ENCODE assay signal across 33 mouse cellular contexts in the genomic region with DNA sequence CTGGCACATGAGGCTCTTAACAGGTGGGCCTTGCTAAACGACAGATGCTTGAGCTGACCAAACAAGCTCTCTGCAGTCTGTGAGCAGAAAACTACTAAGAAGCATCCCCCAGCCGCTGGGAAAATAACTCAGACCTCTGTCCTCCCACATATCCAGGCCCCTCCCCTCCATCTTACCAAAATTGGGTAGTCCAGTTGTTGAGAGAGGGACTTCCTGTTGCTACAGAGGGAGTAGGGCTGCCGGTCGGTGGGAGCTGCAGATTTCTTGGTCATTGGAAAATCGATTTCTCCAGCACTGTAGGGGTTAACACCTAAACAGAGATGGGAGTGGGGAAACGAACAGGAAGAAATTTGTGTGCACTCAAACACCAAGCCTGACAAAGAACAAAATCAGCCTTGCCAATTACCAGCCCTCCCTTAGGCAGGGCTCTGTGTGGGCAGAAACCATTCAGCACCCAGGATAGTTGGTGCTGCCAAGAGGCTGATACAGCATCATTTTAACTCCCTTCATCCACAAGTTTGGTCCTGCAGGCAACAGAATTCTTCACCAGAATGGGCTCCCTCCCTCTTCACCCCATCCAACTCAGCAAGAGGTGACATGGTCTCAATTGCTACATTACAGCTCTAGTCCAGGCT. TPM values are rescaled to one million over a fixed set of nuclear protein-coding genes. Genes with fewer than 3 reads are reported as not detected.
A peak's percentile ranks its signal among the peaks of the same experiment; 100 is the strongest.
DNase-seq lines count a peak whose midpoint lies in the region; ATAC-seq and TF ChIP-seq lines count a peak whose summit lies in the region.
"Had no signal": no experiment of that assay in that cellular context is flagged by ENCODE, and none has a peak within 500 bp of the region (broad histone marks: within the 10 kb centered on the region; RNA-seq: fewer than 3 reads in every experiment).

No protein-coding gene starts in this region.

- H3K9ac ChIP-seq in limb, embryonic 12.5 days (replicated peaks): no peak overlapping the region
- H3K9ac ChIP-seq: embryonic facial prominence, embryonic 13.5 days; forebrain, embryonic 15.5 days; limb, embryonic 15.5 days; liver, embryonic 14.5 days; midbrain, embryonic 15.5 days; neural tube, embryonic 12.5 days had no signal

- peak overlapping the region; percentile 64 for H3K27ac ChIP-seq in cerebellum, adult 2 months (ENCODE audit: insufficient read depth, low read length)
- H3K27ac ChIP-seq in limb, embryonic 12.5 days: no peak overlapping the region
- H3K27ac ChIP-seq: embryonic facial prominence, embryonic 13.5 days; forebrain, embryonic 10.5 days; forebrain, embryonic 15.5 days; hindbrain, embryonic 10.5 days; limb, embryonic 15.5 days; liver, embryonic 14.5 days; midbrain, embryonic 15.5 days; neural tube, embryonic 12.5 days had no signal

- TF ChIP-seq POLR2A in cerebellum, adult 2 months (IDR thresholded peaks at IDR 0.05; ENCODE audit: borderline replicate concordance, insufficient read depth, low read length): no peak

- peak in 1 of 2 experiments; percentile 10 for DNase-seq in cerebellum, adult 2 months
- DNase-seq in cerebellum, adult 9-10 months: no peak
- DNase-seq in layer of hippocampus, adult 18-20 months (ENCODE audit: low spot score in 2 of 2): peak; percentile 33 to 71
- no peak for DNase-seq in layer of hippocampus, adult 9-10 months (ENCODE audit: low spot score)
- DNase-seq in brain, adult 2 months (ENCODE audit: low read depth, low spot score): peak; percentile 61
- DNase-seq in gastrocnemius, postnatal 25 days: no peak
- DNase-seq: adrenal gland, adult 2 months; adrenal gland, postnatal 36 days; cerebellum, adult 8-10 months; cerebellum, postnatal 36 days; heart, postnatal 14 days; kidney, adult 2 months; kidney, postnatal 10 days; lung, adult 2 months; lung, postnatal 4 days; right cerebral cortex, adult 18-20 months; spleen, adult 18-20 months; thymus, adult 2 months; thymus, postnatal 36 days had no signal

- peak; percentile 42; the same call in 1 of the 2 replicates for ATAC-seq in limb, embryonic 12.5 days (ENCODE audit: insufficient number of reproducible peaks, insufficient read depth, low FRiP score, low TSS enrichment, low read depth)
- no peak for ATAC-seq in monocyte, adult 5-6 weeks (replicated peaks; ENCODE audit: insufficient number of reproducible peaks, low FRiP score, low TSS enrichment, poor library complexity, severe bottlenecking)
- ATAC-seq: activated CD4-positive, CD25-positive, alpha-beta regulatory T cell, adult 4 months; forebrain, embryonic 15.5 days; hindbrain, embryonic 16.5 days; midbrain, embryonic 15.5 days had no signal

- H3K27me3 ChIP-seq in cerebellum, adult 2 months (ENCODE audit: control insufficient read depth, insufficient read depth, low read length): no peaks in the 10 kb centered on the region
- H3K27me3 ChIP-seq in limb, embryonic 12.5 days: no peaks in the 10 kb centered on the region
- H3K27me3 ChIP-seq: CH12.LX; embryonic facial prominence, embryonic 13.5 days; forebrain, embryonic 15.5 days; limb, embryonic 15.5 days; midbrain, embryonic 15.5 days; neural tube, embryonic 12.5 days had no signal

- TF ChIP-seq CTCF in cerebellum, adult 2 months (IDR thresholded peaks at IDR 0.05; ENCODE audit: borderline replicate concordance, insufficient read depth, low read depth, low read length): no peak

- no peaks in the 10 kb centered on the region for H3K36me3 ChIP-seq in limb, embryonic 12.5 days
- H3K36me3 ChIP-seq: embryonic facial prominence, embryonic 13.5 days; forebrain, embryonic 10.5 days; forebrain, embryonic 15.5 days; hindbrain, embryonic 10.5 days; limb, embryonic 15.5 days; midbrain, embryonic 15.5 days; neural tube, embryonic 12.5 days had no signal

- H3K4me1 ChIP-seq in cerebellum, adult 2 months (ENCODE audit: control insufficient read depth, insufficient read depth, low read length): peaks cover 20% of the 10 kb centered on the region
- H3K4me1 ChIP-seq in limb, embryonic 12.5 days (replicated peaks): peaks cover 30% of the 10 kb centered on the region
- H3K4me1 ChIP-seq: forebrain, embryonic 15.5 days; midbrain, embryonic 15.5 days; neural tube, embryonic 12.5 days had no signal

- no peaks in the 10 kb centered on the region for H3K9me3 ChIP-seq in limb, embryonic 12.5 days
- H3K9me3 ChIP-seq: embryonic facial prominence, embryonic 13.5 days; forebrain, embryonic 10.5 days; forebrain, embryonic 15.5 days; hindbrain, embryonic 10.5 days; limb, embryonic 15.5 days; midbrain, embryonic 15.5 days; neural tube, embryonic 12.5 days had no signal

- H3K4me3 ChIP-seq in cerebellum, adult 2 months (replicated peaks; ENCODE audit: insufficient read depth, low read depth, low read length): no peak overlapping the region
- no peak overlapping the region for H3K4me3 ChIP-seq in limb, embryonic 12.5 days (replicated peaks)
- H3K4me3 ChIP-seq: embryonic facial prominence, embryonic 13.5 days; forebrain, embryonic 10.5 days; forebrain, embryonic 15.5 days; hindbrain, embryonic 10.5 days; limb, embryonic 15.5 days; midbrain, embryonic 15.5 days; myocyte; neural tube, embryonic 12.5 days had no signal

- WGBS in cerebellum, adult 2 months: 27% methylated on average over 6 of the region's 6 CpGs
- 40% methylated on average over 6 of the region's 6 CpGs for WGBS in limb, embryonic 12.5 days

- no peak overlapping the region for H3K4me2 ChIP-seq in limb, embryonic 12.5 days
- H3K4me2 ChIP-seq: embryonic facial prominence, embryonic 13.5 days; forebrain, embryonic 15.5 days; limb, embryonic 15.5 days; midbrain, embryonic 15.5 days; neural tube, embryonic 12.5 days had no signal

RNA-seq across cellular contexts. Expression of gene Stard5, which starts 51.0 kb away (rescaled TPM):
- 31.0 and 33.5 TPM in 2 replicates for polyA plus RNA-seq in cerebellum, adult 2 months (2012; rRNA removed)
- 10 to 100 TPM; 15.7 to 16.3 TPM for total RNA-seq in layer of hippocampus, adult 18-20 months (2021)
- polyA plus RNA-seq in limb, embryonic 12.5 days (2016; fragmentation: Nextera tagmentation; extraction: Ambion mirVana): 18.6 and 21.3 TPM in 2 replicates
- total RNA-seq in monocyte, adult 5-6 weeks (2017): 32.2 to 38.7 TPM (median 38.0 TPM) in 3 replicates
- 1 to 10 TPM; 4.7 to 5.3 TPM for total RNA-seq in gastrocnemius, postnatal 25 days (2021)

Comparison
In these comparisons a context has a peak if more than half of its experiments do, and no peak if none do; other contexts are left out.
1. DNase-seq: peak in layer of hippocampus, adult 18-20 months (2 of 2) and brain, adult 2 months (single experiment); none in cerebellum, adult 9-10 months (single experiment), layer of hippocampus, adult 9-10 months (single experiment) and gastrocnemius, postnatal 25 days (single experiment).